Mouse (Mus musculus): Measurements from ENCODE around the gene Lcn9. TPM values are rescaled to one million over a fixed set of nuclear protein-coding genes. Genes with fewer than 3 reads are reported as not detected.

Gene Lcn9
- polyA plus RNA-seq, 1 experiment from 2014 or later = not detected

- ATAC-seq (ENCODE audit: insufficient number of reproducible peaks, insufficient read depth, low FRiP score, low TSS enrichment, low read depth) = no peak
- H3K9me3 ChIP-seq = no peaks in the 10 kb centered on the region
- H3K4me1 ChIP-seq (replicated peaks) = 0 out of 2 replicates have a peak, but pooled peaks cover 13% of the 10 kb centered on the region
- H3K9ac ChIP-seq (replicated peaks) = no peak overlapping the region
- H3K4me2 ChIP-seq = no peak overlapping the region
- no peak overlapping the region for H3K4me3 ChIP-seq (replicated peaks)
- no peaks in the 10 kb centered on the region for H3K36me3 ChIP-seq
- 14% methylated on average over 4 of the region's 4 CpGs for WGBS
- no peak overlapping the region for H3K27ac ChIP-seq
- H3K27me3 ChIP-seq = no peaks in the 10 kb centered on the region
Measured at GRCm38 (mm10) chr2:25850330-25850729, 27.4 kb downstream of the Lcn9 start.

- H3K4me2 ChIP-seq = no peak overlapping the region
- H3K4me1 ChIP-seq (replicated peaks) = no peaks in the 10 kb centered on the region
- ATAC-seq (ENCODE audit: insufficient number of reproducible peaks, insufficient read depth, low FRiP score, low TSS enrichment, low read depth) = no peak
- H3K9me3 ChIP-seq = no peaks in the 10 kb centered on the region
- H3K27me3 ChIP-seq = no peaks in the 10 kb centered on the region
- no peak overlapping the region for H3K9ac ChIP-seq (replicated peaks)
- no peak overlapping the region; the same call in 1 of the 2 replicates for H3K27ac ChIP-seq
- H3K36me3 ChIP-seq = no peaks in the 10 kb centered on the region
- 64% methylated on average over 3 of the region's 3 CpGs for WGBS
- no peak overlapping the region for H3K4me3 ChIP-seq (replicated peaks)
Measured at GRCm38 (mm10) chr2:25852626-25853025, 29.7 kb downstream of the Lcn9 start.

- 80% methylated on average over 5 of the region's 5 CpGs for WGBS
- Histone ChIP-seq H3K27me3 (no peaks in the 10 kb centered on the region), H3K9me3 (no peaks in the 10 kb centered on the region), H3K4me3 (replicated peaks) (no peak overlapping the region), H3K27ac (no peak overlapping the region), H3K9ac (replicated peaks) (no peak overlapping the region), H3K4me1 (replicated peaks) (no peaks in the 10 kb centered on the region), H3K4me2 (no peak overlapping the region), H3K36me3 (no peaks in the 10 kb centered on the region)
- no peak for ATAC-seq (ENCODE audit: insufficient number of reproducible peaks, insufficient read depth, low FRiP score, low TSS enrichment, low read depth)
Measured at GRCm38 (mm10) chr2:25853998-25854397, 31.0 kb downstream of the Lcn9 start.

- Histone ChIP-seq H3K9ac (replicated peaks) (no peak overlapping the region), H3K27ac (no peak overlapping the region), H3K4me3 (replicated peaks) (no peak overlapping the region), H3K36me3 (no peaks in the 10 kb centered on the region), H3K4me1 (replicated peaks) (peaks cover 15% of the 10 kb centered on the region), H3K4me2 (no peak overlapping the region), H3K9me3 (no peaks in the 10 kb centered on the region), H3K27me3 (peaks cover 31% of the 10 kb centered on the region)
- ATAC-seq (ENCODE audit: insufficient number of reproducible peaks, insufficient read depth, low FRiP score, low TSS enrichment, low read depth) = no peak
- WGBS = 83% methylated on average over 3 of the region's 3 CpGs
Measured at GRCm38 (mm10) chr2:25859891-25860290, 36.9 kb downstream of the Lcn9 start.

GRCm38 (mm10) chr2:25862038-25862437 is 39.1 kb downstream of the Lcn9 start:
- H3K27me3 ChIP-seq = peaks cover 52% of the 10 kb centered on the region
- ATAC-seq (ENCODE audit: insufficient number of reproducible peaks, insufficient read depth, low FRiP score, low TSS enrichment, low read depth) = no peak
- H3K4me1 ChIP-seq (replicated peaks) = peaks cover 15% of the 10 kb centered on the region
- H3K9ac ChIP-seq (replicated peaks) = no peak overlapping the region
- no peaks in the 10 kb centered on the region for H3K36me3 ChIP-seq
- no peak overlapping the region for H3K27ac ChIP-seq
- no peak overlapping the region for H3K4me3 ChIP-seq (replicated peaks)
- H3K9me3 ChIP-seq = no peaks in the 10 kb centered on the region
- no peak overlapping the region for H3K4me2 ChIP-seq
- WGBS = 77% methylated on average over 2 of the region's 2 CpGs

GRCm38 (mm10) chr2:25862696-25863270 is 39.8 kb downstream of the Lcn9 start:
- Histone ChIP-seq H3K27me3 (peaks cover 55% of the 10 kb centered on the region), H3K27ac (no peak overlapping the region), H3K4me1 (replicated peaks) (peaks cover 15% of the 10 kb centered on the region), H3K9me3 (no peaks in the 10 kb centered on the region), H3K9ac (replicated peaks) (no peak overlapping the region), H3K36me3 (no peaks in the 10 kb centered on the region), H3K4me2 (peak overlapping the region; percentile 89; the same call in 1 of the 2 replicates), H3K4me3 (replicated peaks) (no peak overlapping the region)
- ATAC-seq (ENCODE audit: insufficient number of reproducible peaks, insufficient read depth, low FRiP score, low TSS enrichment, low read depth) = no peak
- WGBS = 69% methylated on average over 5 of the region's 5 CpGs

GRCm38 (mm10) chr2:25863337-25864131 is 40.6 kb downstream of the Lcn9 start, which contains the start of gene Kcnt1:
Gene Kcnt1, plus strand, starts transcription at chr2:25863734.
- Histone ChIP-seq H3K36me3 (no peaks in the 10 kb centered on the region), H3K27ac (no peak within 1 kb of the TSS), H3K4me1 (replicated peaks) (peaks cover 15% of the 10 kb centered on the region), H3K4me3 (replicated peaks) (peak within 1 kb of the TSS; percentile 46), H3K27me3 (peaks cover 58% of the 10 kb centered on the region), H3K4me2 (peak within 1 kb of the TSS; percentile 89), H3K9ac (replicated peaks) (no peak within 1 kb of the TSS), H3K9me3 (no peaks in the 10 kb centered on the region)
- WGBS = under 1% methylated on average over 51 of the region's 53 CpGs
- no peak for ATAC-seq (ENCODE audit: insufficient number of reproducible peaks, insufficient read depth, low FRiP score, low TSS enrichment, low read depth)

- peak overlapping the region; percentile 46 for H3K4me3 ChIP-seq (replicated peaks)
- peak overlapping the region; percentile 89 for H3K4me2 ChIP-seq
- H3K9me3 ChIP-seq = no peaks in the 10 kb centered on the region
- no peak for ATAC-seq (ENCODE audit: insufficient number of reproducible peaks, insufficient read depth, low FRiP score, low TSS enrichment, low read depth)
- peaks cover 15% of the 10 kb centered on the region for H3K4me1 ChIP-seq (replicated peaks)
- H3K27me3 ChIP-seq = peaks cover 59% of the 10 kb centered on the region
- H3K9ac ChIP-seq (replicated peaks) = no peak overlapping the region
- 5% methylated on average over 18 of the region's 18 CpGs for WGBS
- no peaks in the 10 kb centered on the region for H3K36me3 ChIP-seq
- H3K27ac ChIP-seq = no peak overlapping the region
Measured at GRCm38 (mm10) chr2:25864230-25864629, 41.3 kb downstream of the Lcn9 start.

- H3K4me2 ChIP-seq = no peak overlapping the region
- peaks cover 59% of the 10 kb centered on the region for H3K27me3 ChIP-seq
- no peaks in the 10 kb centered on the region for H3K36me3 ChIP-seq
- H3K9ac ChIP-seq (replicated peaks) = no peak overlapping the region
- no peaks in the 10 kb centered on the region for H3K9me3 ChIP-seq
- no peak overlapping the region for H3K4me3 ChIP-seq (replicated peaks)
- WGBS = 16% methylated on average over 4 of the region's 4 CpGs
- H3K27ac ChIP-seq = no peak overlapping the region
- ATAC-seq (ENCODE audit: insufficient number of reproducible peaks, insufficient read depth, low FRiP score, low TSS enrichment, low read depth) = no peak
- H3K4me1 ChIP-seq (replicated peaks) = peaks cover 15% of the 10 kb centered on the region
Measured at GRCm38 (mm10) chr2:25865412-25865811, 42.5 kb downstream of the Lcn9 start.

GRCm38 (mm10) chr2:25866656-25867055 is 43.7 kb downstream of the Lcn9 start:
- Histone ChIP-seq H3K4me2 (no peak overlapping the region), H3K9me3 (no peaks in the 10 kb centered on the region), H3K4me1 (replicated peaks) (peaks cover 15% of the 10 kb centered on the region), H3K4me3 (replicated peaks) (no peak overlapping the region), H3K27me3 (peaks cover 59% of the 10 kb centered on the region), H3K9ac (replicated peaks) (no peak overlapping the region), H3K36me3 (no peaks in the 10 kb centered on the region), H3K27ac (no peak overlapping the region)
- ATAC-seq (ENCODE audit: insufficient number of reproducible peaks, insufficient read depth, low FRiP score, low TSS enrichment, low read depth) = no peak
- 56% methylated on average over 5 of the region's 5 CpGs for WGBS

Measured in limb, embryonic 12.5 days (tissue).